Mouse (Mus musculus) neural tube, embryonic 11.5 days (tissue): Measurements from ENCODE around the gene Lmf1. TPM values are rescaled to one million over a fixed set of nuclear protein-coding genes. Genes with fewer than 3 reads are reported as not detected.

ENCODE experiments used
- ATAC-seq: fragments of 200-750 bp; cut with Nextera tagmentation; 2 replicates; pipeline ENCODE4 v1.8.0; 2017; ENCODE audit warnings: moderate number of reproducible peaks, mild to moderate bottlenecking, moderate TSS enrichment, moderate library complexity; ENCODE audit not compliant: insufficient read depth, low FRiP score, low TSS enrichment
- DNase-seq: peaks from one replicate; pipeline ENCODE4 v3.0.0-alpha.2; 2015; ENCODE audit warnings: low spot score
- H3K27ac ChIP-seq: fragments of 300-500 bp; sonication (generic); 2 replicates; pipeline ENCODE4 v1.5.1; 2014; ENCODE audit warnings: low read depth, mild to moderate bottlenecking, low read length
- H3K27me3 ChIP-seq: fragments of 300-500 bp; sonication (generic); 2 replicates; pipeline ENCODE4 v1.6.1; 2014; ENCODE audit warnings: mild to moderate bottlenecking, low read length, mixed read lengths; ENCODE audit not compliant: control insufficient read depth, insufficient read depth
- H3K36me3 ChIP-seq: fragments of 300-500 bp; sonication (generic); 2 replicates; pipeline ENCODE4 v1.6.1; 2014; ENCODE audit warnings: mild to moderate bottlenecking, low read length, moderate library complexity, mixed read lengths; ENCODE audit not compliant: control insufficient read depth, insufficient read depth
- H3K4me1 ChIP-seq: fragments of 300-500 bp; sonication (generic); 2 replicates; pipeline ENCODE4 v1.6.1; 2014; ENCODE audit warnings: low read length, mixed read lengths; ENCODE audit not compliant: control insufficient read depth, insufficient read depth
- H3K4me2 ChIP-seq: fragments of 300-500 bp; sonication (generic); 2 replicates; pipeline ENCODE4 v1.6.1; 2014; ENCODE audit warnings: low read depth, mild to moderate bottlenecking, moderate library complexity
- H3K4me3 ChIP-seq: fragments of 300-500 bp; sonication (generic); 2 replicates; pipeline ENCODE4 v1.5.1; 2014; ENCODE audit warnings: low read depth, low read length
- H3K9ac ChIP-seq: fragments of 300-500 bp; sonication (generic); 2 replicates; pipeline ENCODE4 v1.6.1; 2014; ENCODE audit warnings: mild to moderate bottlenecking, low read length
- H3K9me3 ChIP-seq: fragments of 300-500 bp; sonication (generic); 2 replicates; pipeline ENCODE4 v1.6.1; 2016; ENCODE audit warnings: low read length; ENCODE audit not compliant: control insufficient read depth
- WGBS: fragments of 180-500 bp; shearing (Covaris S2); extraction: QIAGEN DNeasy Blood & Tissue Kit; methylation state at CpG from one replicate; pipeline ENCODE4 v1.1.7; 2014; 5-methylcytosine and 5-hydroxymethylcytosine counted together
- polyA plus RNA-seq: library from polyadenylated mRNA; unstranded; fragments of >200 nt; fragmentation: Nextera tagmentation; extraction: Ambion mirVana; gene quantifications from 2 replicates; pipeline ENCODE4 v1.2.1, GENCODE M21; 2014

Lmf1 gene
- polyA plus RNA-seq, 1 experiment from 2014 or later = 23.9 TPM

DNA sequence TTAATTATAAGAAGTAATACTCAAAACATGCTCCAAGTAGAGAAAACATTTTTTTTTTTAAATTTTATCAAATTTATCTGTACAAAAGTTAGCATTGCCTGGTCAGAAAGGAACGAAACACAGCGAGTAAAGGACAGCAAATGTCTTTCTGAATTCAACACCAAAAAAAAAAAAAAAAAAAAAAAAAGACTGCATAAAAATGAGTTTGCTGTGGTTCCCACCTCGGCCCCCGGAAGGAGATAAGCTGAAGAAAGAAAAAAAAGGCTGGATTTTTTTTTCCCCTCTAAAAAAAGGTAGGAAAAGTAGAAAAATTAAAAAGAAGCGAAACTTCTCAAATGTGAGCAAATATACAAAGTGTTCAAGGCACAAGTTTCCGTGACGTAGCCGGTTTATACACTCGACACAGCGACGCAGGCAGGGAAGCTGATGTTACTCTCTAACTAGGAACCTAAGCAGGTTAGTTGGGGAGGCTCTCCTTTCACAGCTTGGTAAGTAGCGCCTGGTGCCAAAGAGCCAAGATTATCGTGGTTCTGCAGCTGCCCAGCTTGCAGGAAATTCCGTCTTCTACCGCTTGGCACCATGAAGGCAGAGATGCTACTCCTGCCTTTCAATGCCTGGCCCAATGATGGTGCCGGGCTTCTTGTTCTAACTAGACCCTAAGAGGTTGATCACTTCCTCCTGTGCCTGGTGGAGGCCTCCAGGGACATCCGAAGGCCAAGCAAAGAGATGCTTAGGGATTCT lies 12.9 kb upstream of the Lmf1 start:
- DNase-seq = no peak
- no peak overlapping the region for H3K27ac ChIP-seq
- no peak overlapping the region for H3K9ac ChIP-seq
- H3K4me1 ChIP-seq = peaks cover 26% of the 10 kb centered on the region
- ATAC-seq = no peak
- peaks cover 14% of the 10 kb centered on the region for H3K27me3 ChIP-seq
- no peaks in the 10 kb centered on the region for H3K36me3 ChIP-seq
- H3K9me3 ChIP-seq = no peaks in the 10 kb centered on the region
- H3K4me3 ChIP-seq = no peak overlapping the region
- H3K4me2 ChIP-seq = no peak overlapping the region
- WGBS = 83% methylated on average over 17 of the region's 17 CpGs

- Histone ChIP-seq H3K4me2 (no peak overlapping the region), H3K36me3 (no peaks in the 10 kb centered on the region), H3K4me3 (no peak overlapping the region), H3K27ac (no peak overlapping the region), H3K4me1 (peaks cover 26% of the 10 kb centered on the region), H3K9ac (no peak overlapping the region), H3K9me3 (no peaks in the 10 kb centered on the region), H3K27me3 (peaks cover 14% of the 10 kb centered on the region)
- no peak for ATAC-seq
- 85% methylated on average over 13 of the region's 13 CpGs for WGBS
- no peak for DNase-seq
Measured at GRCm38 (mm10) chr17:25567261-25567660, 11.6 kb upstream of the Lmf1 start.

DNA sequence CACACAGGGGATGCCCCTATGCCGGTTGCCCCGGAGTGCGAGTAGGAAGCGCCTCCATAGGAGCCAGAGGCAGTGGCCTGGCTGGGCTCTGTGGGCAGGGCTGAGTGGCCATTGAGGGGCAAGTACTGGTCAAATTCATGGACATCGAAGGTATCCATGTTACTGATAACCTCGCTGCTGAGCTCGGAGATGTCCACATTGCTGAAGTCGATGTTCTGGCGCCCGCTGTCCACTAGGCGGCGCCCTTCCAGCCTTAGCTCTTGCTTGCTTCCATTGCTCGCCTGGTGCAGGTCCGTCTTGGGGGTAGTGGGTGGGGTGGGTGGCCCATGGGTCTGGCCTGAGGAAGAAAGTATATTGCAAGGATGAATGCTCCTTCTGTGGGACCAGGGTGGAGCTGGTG lies 11.1 kb upstream of the Lmf1 start:
- Histone ChIP-seq H3K4me2 (no peak overlapping the region), H3K4me1 (peaks cover 26% of the 10 kb centered on the region), H3K9me3 (no peaks in the 10 kb centered on the region), H3K9ac (no peak overlapping the region), H3K4me3 (peak overlapping the region; percentile 12; the same call in 1 of the 2 replicates), H3K27ac (no peak overlapping the region), H3K27me3 (peaks cover 14% of the 10 kb centered on the region), H3K36me3 (no peaks in the 10 kb centered on the region)
- peak; percentile 83 for DNase-seq
- WGBS = 28% methylated on average over 14 of the region's 14 CpGs
- no peak for ATAC-seq

- Histone ChIP-seq H3K4me3 (no peak overlapping the region), H3K4me2 (0 out of 2 replicates have a peak overlapping the region, but pooled peaks have one; percentile 2), H3K27ac (no peak overlapping the region), H3K9me3 (no peaks in the 10 kb centered on the region), H3K9ac (no peak overlapping the region), H3K4me1 (peaks cover 26% of the 10 kb centered on the region), H3K27me3 (peaks cover 14% of the 10 kb centered on the region), H3K36me3 (no peaks in the 10 kb centered on the region)
- WGBS = 47% methylated on average over 10 of the region's 10 CpGs
- no peak for ATAC-seq
- no peak for DNase-seq
Measured at GRCm38 (mm10) chr17:25568206-25568605, 10.7 kb upstream of the Lmf1 start.

- Histone ChIP-seq H3K4me3 (peak overlapping the region; percentile 52; the same call in 1 of the 2 replicates), H3K9ac (no peak overlapping the region), H3K4me2 (peak overlapping the region; percentile 98), H3K27me3 (peaks cover 14% of the 10 kb centered on the region), H3K9me3 (no peaks in the 10 kb centered on the region), H3K36me3 (no peaks in the 10 kb centered on the region), H3K27ac (no peak overlapping the region), H3K4me1 (peaks cover 26% of the 10 kb centered on the region)
- 83% methylated on average over 11 of the region's 11 CpGs for WGBS
- ATAC-seq = no peak
- no peak for DNase-seq
Measured at GRCm38 (mm10) chr17:25568880-25569279, 10.0 kb upstream of the Lmf1 start.

- H3K4me3 ChIP-seq = peak overlapping the region; percentile 52
- peak overlapping the region; percentile 98 for H3K4me2 ChIP-seq
- peaks cover 14% of the 10 kb centered on the region for H3K27me3 ChIP-seq
- H3K9me3 ChIP-seq = no peaks in the 10 kb centered on the region
- DNase-seq = no peak
- H3K4me1 ChIP-seq = peaks cover 26% of the 10 kb centered on the region
- no peak overlapping the region for H3K27ac ChIP-seq
- WGBS = 4% methylated on average over 54 of the region's 54 CpGs
- peak overlapping the region; percentile 47 for H3K9ac ChIP-seq
- peak; percentile 49 for ATAC-seq
- no peaks in the 10 kb centered on the region for H3K36me3 ChIP-seq
Measured at GRCm38 (mm10) chr17:25569833-25570647, 8.8 kb upstream of the Lmf1 start.

DNA sequence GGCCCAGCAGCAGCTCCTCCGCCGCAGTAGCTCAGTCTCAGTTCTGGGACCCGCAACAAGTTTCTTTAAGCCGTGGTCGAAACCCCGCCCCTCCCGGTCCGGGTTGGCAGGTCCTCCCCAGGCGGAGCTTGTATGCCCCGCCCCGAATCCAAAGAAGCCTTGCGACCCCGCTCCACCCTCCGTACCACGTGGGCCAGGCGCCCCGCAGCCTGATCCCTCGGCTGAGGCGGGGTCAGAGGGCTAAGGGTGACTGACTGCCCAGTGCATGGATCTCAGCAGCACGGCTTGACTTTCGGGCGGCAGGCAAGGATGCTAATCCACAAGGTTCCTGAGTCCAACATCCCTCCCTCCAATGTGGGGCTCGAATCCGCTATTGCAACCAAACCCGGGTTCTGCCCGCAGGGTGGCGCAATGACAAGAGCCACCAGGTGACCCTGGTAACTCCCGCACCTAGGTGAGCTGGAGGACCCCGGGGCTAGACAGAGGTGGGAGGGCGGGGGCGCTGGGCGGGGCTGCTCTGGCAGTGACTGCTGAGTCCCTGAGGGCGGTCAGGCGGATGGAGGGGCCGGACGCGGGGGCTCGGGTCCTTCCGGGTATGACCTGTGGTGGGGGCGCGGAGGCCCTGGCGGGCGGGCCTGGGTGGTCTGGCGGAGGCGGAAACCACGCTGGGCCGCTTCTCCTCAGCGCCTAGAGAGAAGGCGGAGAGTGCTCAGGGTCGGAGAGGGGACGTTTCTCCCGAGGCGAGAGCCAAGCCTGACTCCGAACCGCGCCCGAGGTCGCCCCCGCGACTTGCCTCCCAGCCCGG lies 8.0 kb upstream of the Lmf1 start, which contains the start of gene Sox8:
Sox8 (minus strand) TSS at position 39 of the 805 bp plus-strand sequence.
- under 1% methylated on average over 52 of the region's 61 CpGs for WGBS
- Histone ChIP-seq H3K27me3 (peaks cover 14% of the 10 kb centered on the region), H3K27ac (no peak within 1 kb of the TSS), H3K36me3 (no peaks in the 10 kb centered on the region), H3K4me2 (peak within 1 kb of the TSS; percentile 98), H3K9me3 (no peaks in the 10 kb centered on the region), H3K9ac (peak within 1 kb of the TSS; percentile 48), H3K4me1 (peaks cover 20% of the 10 kb centered on the region), H3K4me3 (peak within 1 kb of the TSS; percentile 52)
- DNase-seq (peak; percentile 90), ATAC-seq (peak; percentile 67)

GRCm38 (mm10) chr17:25571453-25571820 lies 7.4 kb upstream of the Lmf1 start:
- no peak for ATAC-seq
- Histone ChIP-seq H3K4me1 (peaks cover 20% of the 10 kb centered on the region), H3K4me2 (peak overlapping the region; percentile 98), H3K9me3 (no peaks in the 10 kb centered on the region), H3K27ac (no peak overlapping the region), H3K36me3 (no peaks in the 10 kb centered on the region), H3K4me3 (peak overlapping the region; percentile 52), H3K9ac (peak overlapping the region; percentile 48), H3K27me3 (peaks cover 14% of the 10 kb centered on the region)
- WGBS = 4% methylated on average over 8 of the region's 8 CpGs
- no peak for DNase-seq
